Mouse (Mus musculus): ENCODE measurements at regions not wholly inside any gene's neighbourhood (a gene's known extent, or its start where the extent isn't known, plus 50 kb on each side); places are given as distances from the start of the nearest gene placed in this dataset.

DNA sequence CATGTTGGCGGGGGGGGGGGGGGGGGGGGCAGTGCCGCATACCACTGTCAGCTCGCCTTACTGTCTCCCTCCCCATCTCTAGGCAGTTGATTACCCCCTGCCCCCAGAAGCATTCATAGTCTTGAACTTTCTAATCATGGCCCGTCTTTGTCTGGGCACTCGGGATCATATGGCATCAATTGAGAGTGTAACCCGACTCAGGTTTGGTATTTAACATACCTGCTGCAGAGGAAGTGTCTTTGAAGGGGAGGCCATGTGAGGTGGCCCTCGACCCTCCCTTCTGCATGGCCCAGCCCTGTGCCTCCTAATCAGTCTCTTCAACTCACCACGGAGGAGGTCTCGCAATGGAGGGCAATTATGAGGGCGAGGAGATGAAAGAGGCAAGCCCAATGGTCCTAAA is 286.5 kb downstream of the Mycn start:
- no peak for DNase-seq (ENCODE audit: low spot score)
- no peak for TF ChIP-seq CTCF (IDR thresholded peaks at IDR 0.05)
- Histone ChIP-seq H3K9me3 (ENCODE audit: low read length) (no peaks in the 10 kb centered on the region), H3K4me3 (ENCODE audit: low read depth, low read length) (no peak overlapping the region), H3K4me2 (ENCODE audit: low read depth, low read length, poor library complexity, severe bottlenecking) (no peak overlapping the region), H3K27me3 (ENCODE audit: insufficient read depth, low read length) (0 out of 2 replicates have a peak, but pooled peaks cover 5% of the 10 kb centered on the region), H3K4me1 (ENCODE audit: insufficient read depth, low read length) (no peaks in the 10 kb centered on the region), H3K9ac (replicated peaks; ENCODE audit: low read length, poor library complexity, severe bottlenecking) (no peak overlapping the region), H3K36me3 (ENCODE audit: insufficient read depth, low read length) (no peaks in the 10 kb centered on the region), H3K27ac (ENCODE audit: low read depth, low read length) (no peak overlapping the region)
- ATAC-seq (ENCODE audit: low FRiP score), result no peak
- WGBS, result 78% methylated on average over 10 of the region's 10 CpGs

DNA sequence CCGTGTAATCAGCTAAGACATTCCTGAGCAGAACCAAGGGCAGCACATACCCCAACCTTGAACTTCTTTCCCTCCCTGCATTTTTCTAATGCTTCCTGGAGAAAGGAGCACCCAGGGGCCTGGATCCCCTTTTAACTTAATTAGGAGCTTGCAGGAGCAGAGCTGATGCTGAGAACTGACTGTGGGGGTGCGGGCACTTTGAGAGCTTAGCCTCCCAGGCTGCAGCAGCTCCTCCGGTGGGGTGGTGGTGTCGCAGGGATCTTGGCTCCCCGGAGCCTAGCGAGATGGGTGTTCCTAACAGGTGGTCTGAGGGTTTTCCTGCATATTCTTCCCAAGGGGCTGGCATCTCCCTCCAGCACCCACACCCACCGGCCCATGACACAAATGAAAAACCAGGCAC is 289.4 kb downstream of the Mycn start:
- no peaks in the 10 kb centered on the region for H3K36me3 ChIP-seq (ENCODE audit: insufficient read depth, low read length)
- no peak overlapping the region for H3K4me3 ChIP-seq (ENCODE audit: low read depth, low read length)
- 27% methylated on average over 7 of the region's 7 CpGs for WGBS
- H3K9ac ChIP-seq (replicated peaks; ENCODE audit: low read length, poor library complexity, severe bottlenecking), result no peak overlapping the region
- 0 out of 2 replicates have a peak, but pooled peaks cover 5% of the 10 kb centered on the region for H3K27me3 ChIP-seq (ENCODE audit: insufficient read depth, low read length)
- H3K4me1 ChIP-seq (ENCODE audit: insufficient read depth, low read length), result no peaks in the 10 kb centered on the region
- DNase-seq (ENCODE audit: low spot score) (no peak), ATAC-seq (ENCODE audit: low FRiP score) (no peak)
- H3K4me2 ChIP-seq (ENCODE audit: low read depth, low read length, poor library complexity, severe bottlenecking), result no peak overlapping the region
- no peak for TF ChIP-seq CTCF (IDR thresholded peaks at IDR 0.05)
- no peaks in the 10 kb centered on the region for H3K9me3 ChIP-seq (ENCODE audit: low read length)
- no peak overlapping the region for H3K27ac ChIP-seq (ENCODE audit: low read depth, low read length)

DNA sequence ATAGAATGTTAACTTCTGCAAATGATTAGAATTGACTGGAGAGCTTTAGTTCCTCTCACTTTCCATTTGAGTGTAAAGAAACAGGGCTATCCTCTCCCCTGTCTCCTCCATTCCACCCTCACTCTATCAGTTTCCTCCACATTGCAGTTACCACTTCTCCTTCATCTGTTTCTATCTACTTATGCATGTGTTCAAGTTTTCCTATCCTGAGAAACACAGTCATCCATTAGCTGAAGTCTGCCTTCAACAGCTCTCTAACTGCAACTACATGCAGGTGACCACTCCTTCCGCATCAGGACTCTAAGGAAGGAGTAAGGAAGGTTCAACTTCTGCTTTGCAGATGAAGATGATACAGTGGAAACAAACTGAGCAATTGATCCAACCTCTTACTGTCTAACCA is 291.4 kb downstream of the Mycn start:
- 95% methylated on average over 1 of the region's 1 CpGs for WGBS
- H3K9ac ChIP-seq (replicated peaks; ENCODE audit: low read length, poor library complexity, severe bottlenecking), result no peak overlapping the region
- H3K27me3 ChIP-seq (ENCODE audit: insufficient read depth, low read length), result 0 out of 2 replicates have a peak, but pooled peaks cover 5% of the 10 kb centered on the region
- H3K4me2 ChIP-seq (ENCODE audit: low read depth, low read length, poor library complexity, severe bottlenecking), result no peak overlapping the region
- H3K4me1 ChIP-seq (ENCODE audit: insufficient read depth, low read length), result no peaks in the 10 kb centered on the region
- H3K4me3 ChIP-seq (ENCODE audit: low read depth, low read length), result no peak overlapping the region
- no peak overlapping the region for H3K27ac ChIP-seq (ENCODE audit: low read depth, low read length)
- no peaks in the 10 kb centered on the region for H3K9me3 ChIP-seq (ENCODE audit: low read length)
- TF ChIP-seq CTCF (IDR thresholded peaks at IDR 0.05), result no peak
- ATAC-seq (ENCODE audit: low FRiP score) (no peak), DNase-seq (ENCODE audit: low spot score) (no peak)
- no peaks in the 10 kb centered on the region for H3K36me3 ChIP-seq (ENCODE audit: insufficient read depth, low read length)

DNA sequence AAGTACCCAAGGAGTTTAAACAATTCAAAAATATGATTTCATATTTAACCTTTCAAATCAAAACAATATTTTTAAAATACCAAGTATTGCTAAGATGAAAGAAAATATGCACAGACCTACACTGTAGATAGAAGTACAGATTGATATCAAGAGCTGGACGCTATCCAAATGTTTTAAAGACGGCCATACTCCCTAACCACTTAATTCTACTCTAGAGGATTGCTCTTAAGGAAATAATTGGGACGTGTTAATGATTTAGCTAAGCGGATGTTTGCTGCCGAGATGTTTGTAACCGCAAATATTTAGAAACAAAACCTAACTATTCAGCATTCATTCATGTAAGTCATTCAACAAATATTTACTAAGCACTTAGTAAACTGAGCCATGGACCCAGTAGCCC is 294.2 kb downstream of the Mycn start:
- H3K4me3 ChIP-seq (ENCODE audit: low read depth, low read length), result no peak overlapping the region
- no peak overlapping the region for H3K27ac ChIP-seq (ENCODE audit: low read depth, low read length)
- TF ChIP-seq CTCF (IDR thresholded peaks at IDR 0.05), result no peak
- H3K4me1 ChIP-seq (ENCODE audit: insufficient read depth, low read length), result no peaks in the 10 kb centered on the region
- WGBS, result 86% methylated on average over 6 of the region's 6 CpGs
- no peak for ATAC-seq (ENCODE audit: low FRiP score)
- no peak overlapping the region for H3K9ac ChIP-seq (replicated peaks; ENCODE audit: low read length, poor library complexity, severe bottlenecking)
- H3K27me3 ChIP-seq (ENCODE audit: insufficient read depth, low read length), result 0 out of 2 replicates have a peak, but pooled peaks cover 3% of the 10 kb centered on the region
- no peak for DNase-seq (ENCODE audit: low spot score)
- no peaks in the 10 kb centered on the region for H3K36me3 ChIP-seq (ENCODE audit: insufficient read depth, low read length)
- H3K4me2 ChIP-seq (ENCODE audit: low read depth, low read length, poor library complexity, severe bottlenecking), result no peak overlapping the region
- no peaks in the 10 kb centered on the region for H3K9me3 ChIP-seq (ENCODE audit: low read length)

DNA sequence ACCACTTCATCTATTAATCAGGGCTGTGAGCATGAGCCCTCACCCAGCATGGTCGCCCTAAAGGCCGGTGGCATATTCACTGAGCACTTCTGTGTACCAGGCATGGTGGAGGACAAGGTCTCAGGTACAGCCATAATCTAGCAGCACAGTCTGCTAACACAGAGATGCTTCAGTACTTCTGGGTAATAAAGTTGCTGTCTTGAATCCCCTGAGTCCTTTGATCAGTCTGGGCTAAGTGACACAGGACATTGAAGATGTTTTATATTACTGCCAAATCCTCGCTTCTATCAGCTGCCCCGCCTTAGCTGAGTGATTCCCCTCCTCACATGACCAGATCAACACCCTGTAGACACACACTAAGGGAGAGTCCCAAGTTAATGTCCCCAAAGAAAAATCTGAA is 296.5 kb downstream of the Mycn start:
- no peaks in the 10 kb centered on the region for H3K36me3 ChIP-seq (ENCODE audit: insufficient read depth, low read length)
- H3K27me3 ChIP-seq (ENCODE audit: insufficient read depth, low read length), result no peaks in the 10 kb centered on the region
- 84% methylated on average over 4 of the region's 4 CpGs for WGBS
- TF ChIP-seq CTCF (IDR thresholded peaks at IDR 0.05), result no peak
- no peak overlapping the region for H3K4me3 ChIP-seq (ENCODE audit: low read depth, low read length)
- H3K9me3 ChIP-seq (ENCODE audit: low read length), result no peaks in the 10 kb centered on the region
- no peaks in the 10 kb centered on the region for H3K4me1 ChIP-seq (ENCODE audit: insufficient read depth, low read length)
- no peak overlapping the region for H3K9ac ChIP-seq (replicated peaks; ENCODE audit: low read length, poor library complexity, severe bottlenecking)
- H3K27ac ChIP-seq (ENCODE audit: low read depth, low read length), result no peak overlapping the region
- DNase-seq (ENCODE audit: low spot score), result no peak
- no peak for ATAC-seq (ENCODE audit: low FRiP score)
- H3K4me2 ChIP-seq (ENCODE audit: low read depth, low read length, poor library complexity, severe bottlenecking), result no peak overlapping the region

DNA sequence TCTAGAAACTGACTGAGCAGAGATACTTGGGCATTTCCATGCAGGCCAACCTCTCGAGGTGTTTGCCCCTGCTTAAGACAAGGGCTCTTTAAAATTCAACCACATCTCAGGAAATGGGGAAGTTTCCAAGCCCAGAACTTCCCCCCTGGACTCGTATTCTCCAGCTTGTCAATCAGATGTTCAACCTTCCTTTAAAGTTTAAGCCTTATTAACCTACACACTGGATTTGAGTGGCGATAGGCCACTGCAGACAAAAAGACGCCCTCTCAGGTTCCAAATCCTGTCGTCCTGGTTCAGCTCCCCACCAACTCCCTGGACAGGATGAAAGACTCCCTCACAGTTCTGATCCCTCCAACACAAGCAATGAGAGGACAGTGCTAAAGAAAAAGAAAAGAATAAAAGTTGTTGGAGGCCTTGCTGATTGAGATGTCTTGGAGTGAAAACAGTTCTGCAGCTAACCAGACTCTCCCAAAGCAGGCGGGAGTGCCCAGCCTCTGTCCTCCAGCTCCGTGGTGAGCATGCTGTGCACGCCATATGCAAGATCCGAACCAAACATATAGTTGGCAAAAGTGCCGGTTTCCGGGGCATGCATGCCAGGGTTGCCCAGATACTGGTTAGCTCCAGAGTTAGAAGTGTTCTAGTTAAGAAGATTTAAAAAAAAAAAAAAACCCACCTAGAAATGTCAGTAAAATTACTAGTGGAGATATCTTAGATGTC is 298.3 kb downstream of the Mycn start:
- DNase-seq (ENCODE audit: low spot score), result peak; percentile 71
- no peaks in the 10 kb centered on the region for H3K36me3 ChIP-seq (ENCODE audit: insufficient read depth, low read length)
- H3K4me2 ChIP-seq (ENCODE audit: low read depth, low read length, poor library complexity, severe bottlenecking), result no peak overlapping the region
- no peak for TF ChIP-seq CTCF (IDR thresholded peaks at IDR 0.05)
- no peak overlapping the region for H3K27ac ChIP-seq (ENCODE audit: low read depth, low read length)
- WGBS, result 23% methylated on average over 11 of the region's 11 CpGs
- H3K4me3 ChIP-seq (ENCODE audit: low read depth, low read length), result no peak overlapping the region
- ATAC-seq (ENCODE audit: low FRiP score), result peak; percentile 54; the same call in 1 of the 2 replicates
- H3K9ac ChIP-seq (replicated peaks; ENCODE audit: low read length, poor library complexity, severe bottlenecking), result no peak overlapping the region
- H3K27me3 ChIP-seq (ENCODE audit: insufficient read depth, low read length), result no peaks in the 10 kb centered on the region
- no peaks in the 10 kb centered on the region for H3K9me3 ChIP-seq (ENCODE audit: low read length)
- H3K4me1 ChIP-seq (ENCODE audit: insufficient read depth, low read length), result no peaks in the 10 kb centered on the region
